Mouse (Mus musculus) forebrain, embryonic 13.5 days (tissue): ENCODE results near the gene Enc1. TPM values are rescaled to one million over a fixed set of nuclear protein-coding genes. Genes with fewer than 3 reads are reported as not detected.

ENCODE experiments used
- ATAC-seq: fragments of 200-750 bp; cut with Nextera tagmentation; 2 replicates; pipeline ENCODE4 v1.8.0; 2017
- H3K27ac ChIP-seq: fragments of 300-500 bp; sonication (generic); 2 replicates; pipeline ENCODE4 v1.5.1; 2015; ENCODE audit warnings: inconsistent platforms, mild to moderate bottlenecking, moderate library complexity
- H3K27me3 ChIP-seq: fragments of 300-500 bp; sonication (generic); 2 replicates; pipeline ENCODE4 v1.6.1; 2015; ENCODE audit warnings: mild to moderate bottlenecking, inconsistent platforms
- H3K36me3 ChIP-seq: fragments of 300-500 bp; sonication (generic); 2 replicates; pipeline ENCODE4 v1.6.1; 2015; ENCODE audit warnings: mild to moderate bottlenecking, inconsistent platforms; ENCODE audit not compliant: poor library complexity, severe bottlenecking
- H3K4me1 ChIP-seq: fragments of 300-500 bp; sonication (generic); 2 replicates; pipeline ENCODE4 v1.6.1; 2015; ENCODE audit warnings: inconsistent platforms
- H3K4me2 ChIP-seq: fragments of 300-500 bp; sonication (generic); 2 replicates; pipeline ENCODE4 v1.6.1; 2015; ENCODE audit warnings: inconsistent platforms, mild to moderate bottlenecking, moderate library complexity
- H3K4me3 ChIP-seq: fragments of 300-500 bp; sonication (generic); 2 replicates; pipeline ENCODE4 v1.5.1; 2015; ENCODE audit warnings: mild to moderate bottlenecking, inconsistent platforms
- H3K9ac ChIP-seq: fragments of 300-500 bp; sonication (generic); 2 replicates; pipeline ENCODE4 v1.6.1; 2015; ENCODE audit warnings: mild to moderate bottlenecking, inconsistent platforms
- H3K9me3 ChIP-seq: fragments of 300-500 bp; sonication (generic); replicated peaks from 2 replicates; pipeline ENCODE4 v1.6.1; 2016; ENCODE audit warnings: inconsistent platforms
- WGBS: fragments of 180-500 bp; shearing (Covaris S2); methylation state at CpG from one replicate; pipeline ENCODE4 v1.1.7; 2015; 5-methylcytosine and 5-hydroxymethylcytosine counted together
- polyA plus RNA-seq: library from polyadenylated mRNA; unstranded; fragments of >200 nt; fragmentation: Nextera tagmentation; extraction: Ambion mirVana; gene quantifications from 2 replicates; pipeline ENCODE4 v1.2.1, GENCODE M21; 2015

Gene Enc1
- polyA plus RNA-seq = 44.4 and 45.2 TPM in 2 replicates

DNA sequence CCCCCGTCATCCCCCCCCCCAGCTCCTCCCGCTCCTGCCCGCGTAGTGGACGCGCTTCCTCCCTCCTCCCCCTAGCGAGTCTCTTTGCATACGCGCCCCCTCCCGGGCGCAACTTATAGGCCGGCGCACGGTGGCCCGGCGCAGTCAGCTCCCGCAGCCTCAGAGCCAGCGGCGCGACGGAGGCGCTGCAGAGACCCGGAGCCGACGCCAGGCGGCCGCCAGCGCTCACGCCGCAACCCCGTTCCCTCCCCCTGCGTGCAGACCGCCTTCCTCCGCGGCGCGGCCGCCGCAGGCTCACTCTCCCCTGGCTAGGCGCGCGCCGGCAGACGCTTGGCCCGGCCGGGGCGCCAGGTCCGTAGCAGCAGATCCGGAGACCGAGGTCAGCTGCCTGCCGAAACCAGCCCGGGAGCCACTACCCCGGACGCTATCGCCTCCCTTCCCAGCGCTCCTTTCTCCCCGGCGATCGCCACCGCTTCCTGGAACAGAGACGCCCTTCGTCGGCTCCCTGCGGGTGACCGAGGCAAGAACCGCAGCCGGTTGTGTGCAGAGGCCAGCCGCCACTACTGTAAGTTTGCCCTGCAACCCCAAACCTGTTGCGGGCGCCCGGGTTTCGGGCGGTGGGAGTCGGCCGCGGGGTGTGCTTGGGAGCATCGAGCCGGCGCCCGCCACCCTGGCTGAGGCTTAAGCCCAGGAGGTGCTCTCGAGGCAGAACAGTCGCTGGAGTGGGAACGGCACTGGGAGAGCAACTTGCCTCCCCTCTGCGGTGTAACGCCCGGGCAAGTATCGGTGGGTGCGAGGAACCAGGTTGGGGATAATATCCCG lies at the start of gene Enc1:
TSS of gene Enc1 (plus strand) at position 141 of the 822 bp plus-strand sequence.
- H3K4me3 ChIP-seq = peak within 1 kb of the TSS; percentile 99
- no peaks in the 10 kb centered on the region for H3K27me3 ChIP-seq
- H3K4me2 ChIP-seq = peak within 1 kb of the TSS; percentile 85
- peak within 1 kb of the TSS; percentile 98 for H3K9ac ChIP-seq
- WGBS = under 1% methylated on average over 66 of the region's 89 CpGs
- ATAC-seq = peak; percentile 86
- peaks cover 14% of the 10 kb centered on the region for H3K36me3 ChIP-seq
- no peaks in the 10 kb centered on the region for H3K9me3 ChIP-seq
- H3K27ac ChIP-seq = peak within 1 kb of the TSS; percentile 99
- peaks cover 77% of the 10 kb centered on the region for H3K4me1 ChIP-seq

- no peak for ATAC-seq
- H3K9me3 ChIP-seq = no peaks in the 10 kb centered on the region
- no peaks in the 10 kb centered on the region for H3K36me3 ChIP-seq
- H3K27me3 ChIP-seq = no peaks in the 10 kb centered on the region
- no peak overlapping the region for H3K27ac ChIP-seq
- H3K9ac ChIP-seq = no peak overlapping the region
- 89% methylated on average over 11 of the region's 11 CpGs for WGBS
- no peak overlapping the region for H3K4me3 ChIP-seq
- H3K4me1 ChIP-seq = peaks cover 28% of the 10 kb centered on the region
- H3K4me2 ChIP-seq = no peak overlapping the region
These were observed 48.3 kb upstream of the Enc1 start for GRCm38 (mm10) chr13:97192649-97193048.

GRCm38 (mm10) chr13:97193420-97193819 lies 47.5 kb upstream of the Enc1 start:
- Histone ChIP-seq H3K9me3 (no peaks in the 10 kb centered on the region), H3K27me3 (no peaks in the 10 kb centered on the region)
- peak; percentile 72 for ATAC-seq

GRCm38 (mm10) chr13:97196186-97196924 lies 44.5 kb upstream of the Enc1 start:
- H3K4me3 ChIP-seq = no peak overlapping the region
- ATAC-seq = no peak
- H3K36me3 ChIP-seq = no peaks in the 10 kb centered on the region
- H3K4me2 ChIP-seq = peak overlapping the region; percentile 97; the same call in 1 of the 2 replicates
- H3K9me3 ChIP-seq = no peaks in the 10 kb centered on the region
- no peak overlapping the region for H3K27ac ChIP-seq
- H3K27me3 ChIP-seq = no peaks in the 10 kb centered on the region
- WGBS = 54% methylated on average over 12 of the region's 12 CpGs
- H3K9ac ChIP-seq = no peak overlapping the region
- peaks cover 33% of the 10 kb centered on the region for H3K4me1 ChIP-seq

More at GRCm38 (mm10) chr13:97193420-97193819, 47.5 kb upstream of the Enc1 start:
- no peak overlapping the region for H3K9ac ChIP-seq
- no peaks in the 10 kb centered on the region for H3K36me3 ChIP-seq
- H3K4me3 ChIP-seq = no peak overlapping the region
- no peak overlapping the region for H3K27ac ChIP-seq
- no peak overlapping the region for H3K4me2 ChIP-seq
- H3K4me1 ChIP-seq = peaks cover 33% of the 10 kb centered on the region
- WGBS = 35% methylated on average over 7 of the region's 7 CpGs

DNA sequence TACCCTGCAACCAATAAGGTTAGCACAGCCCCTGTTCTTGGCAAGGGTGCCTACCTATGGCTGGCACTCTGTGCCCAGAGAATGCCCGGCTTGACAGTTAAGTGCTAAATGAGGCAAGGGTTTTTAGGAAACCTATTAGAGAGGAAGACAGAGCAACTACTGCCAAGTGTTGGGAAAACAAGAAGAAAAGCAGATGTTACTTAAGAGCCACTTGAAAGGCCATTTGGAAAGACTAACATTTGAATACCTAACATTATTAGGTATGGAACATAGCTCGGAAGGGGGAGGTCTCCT lies 44.0 kb upstream of the Enc1 start:
- H3K4me2 ChIP-seq = peak overlapping the region; percentile 97; the same call in 1 of the 2 replicates
- ATAC-seq = no peak
- no peaks in the 10 kb centered on the region for H3K9me3 ChIP-seq
- 64% methylated on average over 2 of the region's 2 CpGs for WGBS
- no peak overlapping the region for H3K9ac ChIP-seq
- peaks cover 33% of the 10 kb centered on the region for H3K4me1 ChIP-seq
- no peaks in the 10 kb centered on the region for H3K36me3 ChIP-seq
- no peaks in the 10 kb centered on the region for H3K27me3 ChIP-seq
- H3K4me3 ChIP-seq = no peak overlapping the region
- H3K27ac ChIP-seq = no peak overlapping the region

DNA sequence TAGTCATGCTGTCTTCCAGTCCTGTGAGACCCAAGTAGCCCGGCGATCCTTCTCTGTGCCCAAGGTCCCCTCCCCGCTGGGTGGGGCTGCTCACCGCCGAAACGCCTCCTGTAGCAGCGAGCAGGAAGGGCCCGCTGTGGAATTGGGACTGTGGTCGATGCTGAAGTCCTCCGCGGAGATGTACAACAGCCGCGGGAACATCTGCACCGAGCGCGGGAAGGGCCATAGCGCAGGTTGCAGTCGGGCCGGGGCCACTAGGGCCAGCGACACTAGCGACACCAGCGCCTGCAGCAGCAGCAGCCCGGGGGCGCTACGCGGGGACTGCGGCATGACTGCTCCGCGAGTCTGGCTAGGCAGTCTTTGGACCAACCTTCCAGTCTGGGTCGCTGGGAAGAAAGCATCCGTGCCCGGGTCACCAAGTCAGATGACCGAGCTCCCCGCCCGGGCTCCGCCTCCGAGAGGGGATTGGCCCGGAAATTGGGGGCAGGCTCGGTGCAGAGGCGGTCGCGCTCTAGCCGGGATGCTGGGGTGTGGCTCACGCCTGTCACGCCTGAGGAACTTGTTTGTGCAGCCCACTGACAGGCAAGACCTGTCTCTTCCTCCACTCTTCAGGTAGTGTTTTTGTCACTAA lies 42.9 kb upstream of the Enc1 start, which contains the start of gene Hexb:
TSS of gene Hexb (minus strand) at position 426 of the 631 bp plus-strand sequence.
- ATAC-seq = peak; percentile 79
- no peaks in the 10 kb centered on the region for H3K36me3 ChIP-seq
- peaks cover 26% of the 10 kb centered on the region for H3K4me1 ChIP-seq
- H3K27me3 ChIP-seq = no peaks in the 10 kb centered on the region
- H3K9me3 ChIP-seq = no peaks in the 10 kb centered on the region
- H3K4me3 ChIP-seq = peak within 1 kb of the TSS; percentile 63
- no peak within 1 kb of the TSS for H3K27ac ChIP-seq
- H3K4me2 ChIP-seq = peak within 1 kb of the TSS; percentile 97
- H3K9ac ChIP-seq = peak within 1 kb of the TSS; percentile 80
- WGBS = under 1% methylated on average over 43 of the region's 45 CpGs

DNA sequence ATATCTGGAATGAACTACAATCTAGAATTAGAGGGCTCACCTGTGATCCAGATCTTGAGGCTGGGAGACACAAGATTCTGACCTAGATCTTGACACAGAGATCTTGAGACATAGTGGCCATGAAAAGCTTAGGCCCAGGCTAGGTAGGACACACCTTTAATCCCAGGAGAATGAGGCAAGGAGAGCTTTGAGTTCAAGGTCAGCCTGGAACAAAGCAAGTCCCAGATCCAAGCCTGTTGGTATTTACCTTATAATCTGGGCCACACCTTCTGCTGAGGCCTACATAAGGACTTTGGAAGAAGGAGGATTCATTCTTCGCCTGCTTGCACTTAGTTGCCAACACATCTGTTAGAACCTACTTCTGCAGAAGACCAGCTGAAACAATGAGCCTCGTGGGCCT lies 41.8 kb upstream of the Enc1 start:
- ATAC-seq = no peak
- Histone ChIP-seq H3K4me1 (peaks cover 18% of the 10 kb centered on the region), H3K27ac (no peak overlapping the region), H3K9me3 (no peaks in the 10 kb centered on the region), H3K36me3 (no peaks in the 10 kb centered on the region), H3K4me3 (no peak overlapping the region), H3K9ac (no peak overlapping the region), H3K27me3 (no peaks in the 10 kb centered on the region), H3K4me2 (no peak overlapping the region)
- 75% methylated on average over 2 of the region's 2 CpGs for WGBS

DNA sequence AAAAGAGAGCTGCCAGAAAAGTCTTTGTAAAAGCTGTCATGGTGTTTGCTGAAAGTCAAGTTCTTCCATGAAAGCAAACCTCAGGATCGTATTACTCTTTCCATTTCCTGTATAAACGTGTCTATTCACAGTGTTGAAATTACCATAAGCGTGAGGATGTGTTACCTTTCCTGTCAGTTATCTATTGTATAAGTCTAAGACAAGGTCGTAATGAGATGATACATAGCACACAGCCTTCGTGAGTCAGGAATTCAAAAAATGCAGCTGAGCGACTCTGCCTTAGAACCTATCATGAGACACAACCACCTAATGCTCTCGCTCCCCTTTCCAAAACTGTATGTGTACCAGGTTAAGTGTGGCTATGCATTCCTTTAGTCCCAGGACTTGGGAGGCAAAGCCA lies 39.8 kb upstream of the Enc1 start:
- no peak overlapping the region for H3K9ac ChIP-seq
- H3K4me1 ChIP-seq = peaks cover 20% of the 10 kb centered on the region
- H3K27me3 ChIP-seq = no peaks in the 10 kb centered on the region
- no peaks in the 10 kb centered on the region for H3K9me3 ChIP-seq
- no peak for ATAC-seq
- H3K36me3 ChIP-seq = no peaks in the 10 kb centered on the region
- no peak overlapping the region for H3K4me2 ChIP-seq
- H3K4me3 ChIP-seq = no peak overlapping the region
- 82% methylated on average over 7 of the region's 7 CpGs for WGBS
- H3K27ac ChIP-seq = no peak overlapping the region

DNA sequence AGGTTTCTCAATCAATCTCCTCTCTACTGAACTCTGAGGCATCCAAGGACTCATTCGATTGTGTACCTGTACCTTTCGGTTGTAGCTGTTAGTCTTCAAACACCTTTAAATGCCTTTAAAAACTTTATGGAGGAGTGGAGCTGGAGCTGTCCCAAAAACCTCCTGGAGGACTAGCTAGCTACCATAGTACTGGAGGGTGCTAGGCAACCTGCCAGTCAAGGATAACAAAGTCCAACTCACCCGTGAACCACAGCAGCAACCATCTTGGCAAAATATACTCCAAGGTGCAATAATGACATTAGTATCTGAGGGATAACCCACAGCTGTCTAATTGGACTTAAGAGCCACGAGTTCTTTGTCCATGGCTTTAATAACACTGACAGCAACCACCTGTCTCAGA lies 39.0 kb upstream of the Enc1 start:
- H3K27ac ChIP-seq = no peak overlapping the region
- peaks cover 12% of the 10 kb centered on the region for H3K4me1 ChIP-seq
- no peak for ATAC-seq
- H3K4me2 ChIP-seq = no peak overlapping the region
- H3K36me3 ChIP-seq = no peaks in the 10 kb centered on the region
- no peak overlapping the region for H3K9ac ChIP-seq
- no peak overlapping the region for H3K4me3 ChIP-seq
- no peaks in the 10 kb centered on the region for H3K9me3 ChIP-seq
- H3K27me3 ChIP-seq = no peaks in the 10 kb centered on the region
- 82% methylated on average over 4 of the region's 4 CpGs for WGBS

GRCm38 (mm10) chr13:97205052-97205701 lies 35.7 kb upstream of the Enc1 start:
- Histone ChIP-seq H3K4me1 (peaks cover 4% of the 10 kb centered on the region), H3K36me3 (no peaks in the 10 kb centered on the region), H3K9me3 (no peaks in the 10 kb centered on the region), H3K9ac (no peak overlapping the region), H3K4me2 (peak overlapping the region; percentile 62), H3K4me3 (peak overlapping the region; percentile 35), H3K27ac (no peak overlapping the region), H3K27me3 (no peaks in the 10 kb centered on the region)
- peak; percentile 74 for ATAC-seq
- 13% methylated on average over 18 of the region's 18 CpGs for WGBS

DNA sequence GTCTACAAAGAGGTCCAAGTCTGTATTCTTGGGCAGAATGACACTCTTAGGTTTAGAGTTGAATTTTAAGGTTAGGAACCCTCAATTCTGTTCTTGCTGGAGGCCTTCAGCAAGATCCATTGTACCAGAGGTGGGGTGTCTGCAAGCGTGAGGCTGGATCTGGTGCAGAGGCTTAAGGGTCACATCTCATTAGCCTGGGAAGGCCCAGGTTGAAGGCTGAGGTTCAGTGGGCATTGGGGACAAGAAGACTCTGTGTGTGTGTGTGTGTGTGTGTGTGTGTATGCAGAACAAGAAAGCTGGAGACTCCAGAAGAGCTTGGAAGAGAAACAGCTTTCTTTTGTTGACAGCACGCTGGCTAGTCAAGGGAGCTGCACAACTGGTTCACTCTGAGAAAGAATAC lies 34.9 kb upstream of the Enc1 start:
- 91% methylated on average over 2 of the region's 2 CpGs for WGBS
- no peak for ATAC-seq
- Histone ChIP-seq H3K4me3 (no peak overlapping the region), H3K4me1 (peaks cover 4% of the 10 kb centered on the region), H3K4me2 (no peak overlapping the region), H3K36me3 (no peaks in the 10 kb centered on the region), H3K27ac (no peak overlapping the region), H3K9me3 (no peaks in the 10 kb centered on the region), H3K27me3 (no peaks in the 10 kb centered on the region), H3K9ac (no peak overlapping the region)
